Mouse (Mus musculus) liver, embryonic 11.5 days (tissue): ENCODE measurements around the gene Inpp4a. TPM values are rescaled to one million over a fixed set of nuclear protein-coding genes. Genes with fewer than 3 reads are reported as not detected.

Source experiments
- ATAC-seq: fragments of 200-750 bp; cut with Nextera tagmentation; replicated peaks from 2 replicates; pipeline ENCODE4 v1.8.0; 2017; ENCODE audit warnings: moderate number of reproducible peaks, mild to moderate bottlenecking, moderate TSS enrichment, moderate library complexity; ENCODE audit not compliant: low FRiP score
- DNase-seq: peaks from one replicate; pipeline ENCODE4 v3.0.0-alpha.2; 2017; ENCODE audit warnings: low spot score
- H3K27ac ChIP-seq: fragments of 300-500 bp; sonication (generic); 2 replicates; pipeline ENCODE4 v1.5.1; 2014; ENCODE audit warnings: mild to moderate bottlenecking, low read depth, low read length, control low read depth
- H3K27me3 ChIP-seq: fragments of 300-500 bp; sonication (generic); replicated peaks from 2 replicates; pipeline ENCODE4 v1.6.1; 2014; ENCODE audit warnings: low read length, mixed read lengths; ENCODE audit not compliant: control insufficient read depth, insufficient read depth
- H3K36me3 ChIP-seq: fragments of 300-500 bp; sonication (generic); 2 replicates; pipeline ENCODE4 v1.6.1; 2014; ENCODE audit warnings: mild to moderate bottlenecking, low read length, moderate library complexity, mixed read lengths; ENCODE audit not compliant: control insufficient read depth, insufficient read depth
- H3K4me1 ChIP-seq: fragments of 300-500 bp; sonication (generic); replicated peaks from 2 replicates; pipeline ENCODE4 v1.6.1; 2014; ENCODE audit warnings: low read length, mixed read lengths; ENCODE audit not compliant: control insufficient read depth, insufficient read depth
- H3K4me2 ChIP-seq: fragments of 300-500 bp; sonication (generic); 2 replicates; pipeline ENCODE4 v1.6.1; 2014; ENCODE audit warnings: mild to moderate bottlenecking, control low read depth, moderate library complexity
- H3K4me3 ChIP-seq: fragments of 300-500 bp; sonication (generic); 2 replicates; pipeline ENCODE4 v1.5.1; 2014; ENCODE audit warnings: low read depth, low read length, control low read depth
- H3K9ac ChIP-seq: fragments of 300-500 bp; sonication (generic); 2 replicates; pipeline ENCODE4 v1.6.1; 2014; ENCODE audit warnings: low read depth, low read length, control low read depth
- H3K9me3 ChIP-seq: fragments of 300-500 bp; sonication (generic); 2 replicates; pipeline ENCODE4 v1.6.1; 2016; ENCODE audit warnings: low read length, inconsistent platforms, mixed read lengths; ENCODE audit not compliant: control insufficient read depth
- WGBS: fragments of 180-500 bp; shearing (Covaris S2); extraction: QIAGEN DNeasy Blood & Tissue Kit; methylation state at CpG from one replicate; pipeline ENCODE4 v1.1.7; 2014; 5-methylcytosine and 5-hydroxymethylcytosine counted together
- polyA plus RNA-seq: library from polyadenylated mRNA; unstranded; fragments of >200 nt; fragmentation: Nextera tagmentation; extraction: Ambion mirVana; gene quantifications from 2 replicates; pipeline ENCODE4 v1.2.1, GENCODE M21; 2014

Gene Inpp4a
- polyA plus RNA-seq, 1 experiment from 2014 or later = 6.8 TPM

- ATAC-seq (no peak), DNase-seq (no peak)
- 77% methylated on average over 6 of the region's 6 CpGs for WGBS
- Histone ChIP-seq H3K4me2 (no peak overlapping the region), H3K27ac (no peak overlapping the region), H3K9ac (no peak overlapping the region), H3K9me3 (no peaks in the 10 kb centered on the region), H3K4me1 (no peaks in the 10 kb centered on the region), H3K27me3 (no peaks in the 10 kb centered on the region), H3K36me3 (no peaks in the 10 kb centered on the region), H3K4me3 (no peak overlapping the region)
Observed at GRCm38 (mm10) chr1:37357173-37357572, 57.5 kb downstream of the Inpp4a start.

- 87% methylated on average over 8 of the region's 8 CpGs for WGBS
- ATAC-seq (no peak), DNase-seq (no peak)
- Histone ChIP-seq H3K4me3 (no peak overlapping the region), H3K9ac (no peak overlapping the region), H3K27me3 (no peaks in the 10 kb centered on the region), H3K9me3 (no peaks in the 10 kb centered on the region), H3K4me2 (no peak overlapping the region), H3K4me1 (no peaks in the 10 kb centered on the region), H3K36me3 (no peaks in the 10 kb centered on the region), H3K27ac (no peak overlapping the region)
Observed at GRCm38 (mm10) chr1:37358621-37359020, 59.0 kb downstream of the Inpp4a start.

- Histone ChIP-seq H3K4me3 (no peak overlapping the region), H3K27ac (no peak overlapping the region), H3K9me3 (no peaks in the 10 kb centered on the region), H3K9ac (no peak overlapping the region), H3K27me3 (no peaks in the 10 kb centered on the region), H3K36me3 (no peaks in the 10 kb centered on the region), H3K4me2 (no peak overlapping the region), H3K4me1 (no peaks in the 10 kb centered on the region)
- DNase-seq (no peak), ATAC-seq (no peak)
- WGBS = 85% methylated on average over 6 of the region's 6 CpGs
Observed at GRCm38 (mm10) chr1:37359395-37360092, 59.9 kb downstream of the Inpp4a start.

DNA sequence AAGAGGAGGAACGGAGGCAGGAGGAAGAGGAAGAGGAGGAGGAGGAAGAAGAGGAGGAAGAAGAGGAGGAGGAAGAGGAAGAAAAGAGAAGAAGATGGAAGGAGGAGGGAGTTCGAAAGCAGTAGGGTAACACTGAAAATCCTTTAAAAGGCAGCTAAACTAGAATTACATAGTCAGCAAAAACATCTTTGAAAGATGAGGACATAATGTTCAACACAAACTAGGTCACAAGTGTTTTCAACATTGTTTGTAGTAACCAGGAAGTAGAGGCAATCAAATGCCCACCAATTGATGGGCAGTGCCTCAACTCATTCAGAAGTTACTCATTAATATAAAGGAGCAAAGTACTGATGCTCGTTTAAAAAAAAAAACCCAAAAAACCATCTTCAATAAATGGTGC lies 61.1 kb downstream of the Inpp4a start:
- ATAC-seq = no peak
- Histone ChIP-seq H3K9ac (no peak overlapping the region), H3K27me3 (no peaks in the 10 kb centered on the region), H3K27ac (no peak overlapping the region), H3K4me2 (no peak overlapping the region), H3K9me3 (no peaks in the 10 kb centered on the region), H3K36me3 (no peaks in the 10 kb centered on the region), H3K4me3 (no peak overlapping the region), H3K4me1 (no peaks in the 10 kb centered on the region)
- WGBS = 81% methylated on average over 3 of the region's 3 CpGs
- no peak for DNase-seq

DNA sequence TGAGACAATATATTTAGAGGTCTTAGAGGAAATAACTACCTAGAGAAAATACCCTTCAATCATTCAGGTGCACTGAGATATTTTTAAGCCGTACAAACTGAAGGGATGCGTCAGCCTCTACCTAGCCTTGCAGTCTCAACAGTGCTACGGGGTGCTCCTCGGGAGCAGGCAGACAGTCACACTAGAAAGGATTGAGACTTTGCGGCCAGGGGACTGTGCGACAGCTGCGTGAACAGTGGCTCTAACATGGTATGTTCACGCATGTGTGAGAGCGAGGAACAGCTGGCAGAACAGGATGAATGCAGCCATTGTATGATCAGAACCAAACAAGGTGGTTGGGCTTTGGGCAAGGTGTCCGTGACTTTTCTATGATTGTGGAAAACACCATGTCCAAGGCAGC lies 63.1 kb downstream of the Inpp4a start:
- no peak for DNase-seq
- H3K9me3 ChIP-seq = no peaks in the 10 kb centered on the region
- no peak for ATAC-seq
- H3K4me2 ChIP-seq = no peak overlapping the region
- H3K27me3 ChIP-seq = no peaks in the 10 kb centered on the region
- WGBS = 87% methylated on average over 10 of the region's 10 CpGs
- no peak overlapping the region for H3K27ac ChIP-seq
- H3K9ac ChIP-seq = no peak overlapping the region
- H3K36me3 ChIP-seq = no peaks in the 10 kb centered on the region
- H3K4me3 ChIP-seq = no peak overlapping the region
- H3K4me1 ChIP-seq = no peaks in the 10 kb centered on the region

GRCm38 (mm10) chr1:37368125-37368524 lies 68.5 kb downstream of the Inpp4a start:
- no peak for DNase-seq
- ATAC-seq = no peak
- 93% methylated on average over 10 of the region's 10 CpGs for WGBS
- H3K27ac ChIP-seq = no peak overlapping the region
- H3K9ac ChIP-seq = no peak overlapping the region
- H3K4me2 ChIP-seq = no peak overlapping the region
- no peaks in the 10 kb centered on the region for H3K9me3 ChIP-seq
- no peaks in the 10 kb centered on the region for H3K4me1 ChIP-seq
- no peak overlapping the region for H3K4me3 ChIP-seq
- H3K36me3 ChIP-seq = no peaks in the 10 kb centered on the region
- H3K27me3 ChIP-seq = no peaks in the 10 kb centered on the region

DNA sequence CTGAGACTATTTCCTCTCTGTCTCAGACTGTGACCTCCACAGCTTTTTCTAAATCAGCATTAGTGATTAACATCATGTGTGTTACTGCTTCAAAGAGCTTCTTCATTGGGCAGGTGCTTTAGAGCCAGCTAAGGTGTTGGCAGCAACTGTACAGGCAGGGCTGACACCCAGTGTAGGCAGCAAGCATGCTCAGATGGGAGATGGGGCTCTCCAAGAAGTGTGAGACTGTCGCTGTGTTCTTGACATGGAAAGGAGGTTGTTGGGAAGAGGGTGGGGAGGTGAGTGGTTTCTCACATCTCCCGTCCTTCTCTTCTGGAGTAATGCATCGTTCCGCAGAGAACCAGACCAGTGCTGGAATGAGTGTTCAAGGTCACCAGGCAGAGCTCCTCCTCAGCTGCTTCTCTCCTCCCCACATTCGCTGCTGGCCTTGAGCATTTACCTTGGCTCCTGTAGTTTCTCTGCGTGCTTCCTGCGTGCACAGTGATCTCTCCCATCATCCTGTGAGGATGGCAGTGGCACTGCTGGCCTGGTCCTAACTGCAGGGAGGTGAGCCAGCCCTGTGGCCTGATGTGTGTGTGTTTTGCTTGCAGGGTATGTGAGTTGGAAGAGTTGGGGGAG lies 69.2 kb downstream of the Inpp4a start:
- no peak for DNase-seq
- Histone ChIP-seq H3K4me2 (no peak overlapping the region), H3K36me3 (no peaks in the 10 kb centered on the region), H3K4me3 (no peak overlapping the region), H3K9ac (no peak overlapping the region), H3K9me3 (no peaks in the 10 kb centered on the region), H3K27ac (no peak overlapping the region), H3K27me3 (no peaks in the 10 kb centered on the region), H3K4me1 (no peaks in the 10 kb centered on the region)
- WGBS = 82% methylated on average over 7 of the region's 7 CpGs
- no peak for ATAC-seq

- no peaks in the 10 kb centered on the region for H3K9me3 ChIP-seq
- no peaks in the 10 kb centered on the region; the same call in 1 of the 2 replicates for H3K36me3 ChIP-seq
- H3K9ac ChIP-seq = no peak overlapping the region
- H3K4me3 ChIP-seq = no peak overlapping the region
- no peak overlapping the region for H3K4me2 ChIP-seq
- DNase-seq (no peak), ATAC-seq (no peak)
- H3K27ac ChIP-seq = no peak overlapping the region
- H3K4me1 ChIP-seq = no peaks in the 10 kb centered on the region
- H3K27me3 ChIP-seq = no peaks in the 10 kb centered on the region
- 88% methylated on average over 8 of the region's 8 CpGs for WGBS
Observed at GRCm38 (mm10) chr1:37376177-37376576, 76.5 kb downstream of the Inpp4a start.

GRCm38 (mm10) chr1:37376751-37377150 lies 77.1 kb downstream of the Inpp4a start:
- DNase-seq (no peak), ATAC-seq (no peak)
- Histone ChIP-seq H3K27me3 (no peaks in the 10 kb centered on the region), H3K4me3 (no peak overlapping the region), H3K27ac (no peak overlapping the region), H3K9me3 (no peaks in the 10 kb centered on the region), H3K36me3 (no peaks in the 10 kb centered on the region; the same call in 1 of the 2 replicates), H3K9ac (no peak overlapping the region), H3K4me2 (no peak overlapping the region), H3K4me1 (no peaks in the 10 kb centered on the region)
- WGBS = 71% methylated on average over 2 of the region's 2 CpGs
